Comparison of ENCODE assay signal across 9 mouse cellular contexts in the genomic region with DNA sequence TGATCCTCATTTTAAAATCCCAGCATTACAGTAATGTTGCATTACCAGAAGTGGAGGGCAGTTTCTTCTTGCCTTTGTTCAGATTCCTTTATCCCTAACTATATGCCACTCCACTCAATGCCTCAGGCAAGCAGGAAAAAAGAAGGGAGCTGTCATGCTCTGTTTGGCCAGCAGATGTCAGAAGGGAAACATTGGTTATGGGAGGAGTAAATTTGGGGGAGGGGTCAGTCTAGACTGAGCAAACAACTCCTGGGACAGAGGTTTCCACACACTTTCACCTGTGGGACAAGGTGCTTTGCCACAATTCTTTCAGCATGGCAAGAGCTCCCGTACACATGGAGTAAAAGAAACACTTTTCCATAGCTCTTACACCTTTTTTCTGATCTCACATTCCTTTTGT. TPM values are rescaled to one million over a fixed set of nuclear protein-coding genes. Genes with fewer than 3 reads are reported as not detected.
A peak's percentile ranks its signal among the peaks of the same experiment; 100 is the strongest.
DNase-seq lines count a peak whose midpoint lies in the region; ATAC-seq lines count a peak whose summit lies in the region.
"Had no signal": no experiment of that assay in that cellular context is flagged by ENCODE, and none has a peak within 500 bp of the region (broad histone marks: within the 10 kb centered on the region; RNA-seq: fewer than 3 reads in every experiment).

No protein-coding gene starts in this region.

- no peaks in the 10 kb centered on the region for H3K4me1 ChIP-seq in kidney, embryonic 15.5 days

- H3K36me3 ChIP-seq in kidney, embryonic 15.5 days = no peaks in the 10 kb centered on the region

- peak; percentile 12 for DNase-seq in kidney, adult 9 months
- DNase-seq in R1 (ENCODE audit: low read depth, low spot score) = peak; percentile 64
- peak; percentile 9 for DNase-seq in forelimb bud, embryonic 11.5 days (ENCODE audit: low read depth, low spot score)
- DNase-seq in lung, postnatal 4 days = peak; percentile 19 to 44
- DNase-seq in left cerebral cortex, adult 11 months (ENCODE audit: low spot score) = no peak

- H3K27me3 ChIP-seq in kidney, embryonic 15.5 days = no peaks in the 10 kb centered on the region

- H3K27ac ChIP-seq in kidney, embryonic 15.5 days = no peak overlapping the region

- H3K4me3 ChIP-seq in kidney, embryonic 15.5 days (replicated peaks) = no peak overlapping the region

- no peak for ATAC-seq in kidney, embryonic 15.5 days (replicated peaks; ENCODE audit: low FRiP score)
- no peak for ATAC-seq in CD4-positive, CD25-positive, alpha-beta regulatory T cell, adult 4 months
- ATAC-seq in cerebellum, adult (ENCODE audit: insufficient number of reproducible peaks, low FRiP score, low TSS enrichment) = no peak

- no peak overlapping the region for H3K4me2 ChIP-seq in kidney, embryonic 15.5 days

- H3K9me3 ChIP-seq in kidney, embryonic 15.5 days (replicated peaks) = no peaks in the 10 kb centered on the region

- WGBS in kidney, embryonic 15.5 days = 68% methylated on average over 1 of the region's 1 CpGs

- H3K9ac ChIP-seq in kidney, embryonic 15.5 days = no peak overlapping the region

RNA-seq across cellular contexts. Expression of a gene that starts 16.2 kb away (rescaled TPM):
- polyA plus RNA-seq in kidney, embryonic 15.5 days (2015; fragmentation: Nextera tagmentation; extraction: Ambion mirVana) = not detected in 2 replicates
- polyA plus RNA-seq in CD4-positive, CD25-positive, alpha-beta regulatory T cell, adult 4 months (2017; shearing (Covaris generic)) = under 1 TPM in 1 of 2 experiments, not detected in 1; 0.03 TPM
- polyA plus RNA-seq: small intestine, adult 2 months had no signal

RNA-seq across cellular contexts. Expression of a gene that starts 27.5 kb away (rescaled TPM):
- not detected in 2 replicates for polyA plus RNA-seq in kidney, embryonic 15.5 days (2015; fragmentation: Nextera tagmentation; extraction: Ambion mirVana)
- not detected for polyA plus RNA-seq in CD4-positive, CD25-positive, alpha-beta regulatory T cell, adult 4 months (2017; shearing (Covaris generic))
- polyA plus RNA-seq: small intestine, adult 2 months had no signal

RNA-seq across cellular contexts. Expression of a gene that starts 41.0 kb away (rescaled TPM):
- polyA plus RNA-seq in kidney, embryonic 15.5 days (2015; fragmentation: Nextera tagmentation; extraction: Ambion mirVana) = not detected in 2 replicates
- not detected for polyA plus RNA-seq in CD4-positive, CD25-positive, alpha-beta regulatory T cell, adult 4 months (2017; shearing (Covaris generic))
- polyA plus RNA-seq: small intestine, adult 2 months had no signal
